Mouse (Mus musculus) layer of hippocampus, postnatal 10 days (tissue): ENCODE measurements around the gene Slc35g3. TPM values are rescaled to one million over a fixed set of nuclear protein-coding genes. Genes with fewer than 3 reads are reported as not detected.

Source experiments
- total RNA-seq, 2 experiments: library from RNA; stranded (reverse); gene quantifications; 2 replicates each; pipeline ENCODE4 v1.2.3; 2021

Slc35g3 gene
- total RNA-seq, 2 experiments from 2014 or later = 0.22 TPM; not detected in 1

Other genes starting within 250 kb of the Slc35g3 start
- gene Dnah2, start 212.9 kb downstream of the Slc35g3 start, total RNA-seq = 1 to 10 TPM; 8.0 to 8.6 TPM
- 100 to 1,000 TPM; 203 to 217 TPM for gene Efnb3, start 201.8 kb downstream of the Slc35g3 start, total RNA-seq
- gene Wrap53, start 181.7 kb downstream of the Slc35g3 start, total RNA-seq = 10 to 100 TPM in 1 of 2 experiments, 1 to 10 TPM in 1; 7.7 to 10.6 TPM
- 10 to 100 TPM; 31.4 to 31.8 TPM for gene Trp53, start 181.6 kb downstream of the Slc35g3 start, total RNA-seq
- 100 to 1,000 TPM; 456 to 463 TPM for gene Atp1b2, start 156.0 kb downstream of the Slc35g3 start, total RNA-seq
- not detected for gene Shbg, start 144.1 kb downstream of the Slc35g3 start, total RNA-seq
- 10 to 100 TPM; 15.0 to 17.1 TPM for gene Sat2, start 139.9 kb downstream of the Slc35g3 start, total RNA-seq
- gene Fxr2, start 129.0 kb downstream of the Slc35g3 start, total RNA-seq = 100 to 1,000 TPM in 1 of 2 experiments, 10 to 100 TPM in 1; 99.2 to 103 TPM
- gene Sox15, start 106.7 kb downstream of the Slc35g3 start, total RNA-seq = not detected
- gene Mpdu1, start 99.3 kb downstream of the Slc35g3 start, total RNA-seq = 10 to 100 TPM; 85.9 to 89.9 TPM
- gene Cd68, start 95.8 kb downstream of the Slc35g3 start, total RNA-seq = 10 to 100 TPM in 1 of 2 experiments, 1 to 10 TPM in 1; 8.4 to 11.5 TPM
- gene Eif4a1, start 89.5 kb downstream of the Slc35g3 start, total RNA-seq = 100 to 1,000 TPM; 492 to 501 TPM
- gene Senp3, start 79.9 kb downstream of the Slc35g3 start, total RNA-seq = 10 to 100 TPM; 88.0 to 98.7 TPM
- 1 to 10 TPM; 1.1 to 1.2 TPM for gene Tnfsf13, start 76.2 kb downstream of the Slc35g3 start, total RNA-seq
- 1 to 10 TPM; 6.7 to 8.3 TPM for gene Tnfsf12, start 66.1 kb downstream of the Slc35g3 start, total RNA-seq
- under 1 TPM; 0.69 to 0.76 TPM for gene Tnfsfm13, start 65.9 kb downstream of the Slc35g3 start, total RNA-seq
- gene Polr2a, start 3.3 kb downstream of the Slc35g3 start, total RNA-seq = 10 to 100 TPM; 55.6 to 59.4 TPM
- 10 to 100 TPM; 69.7 to 72.8 TPM for gene Zbtb4, start 3.9 kb upstream of the Slc35g3 start, total RNA-seq
- 1 to 10 TPM; 1.1 to 1.6 TPM for gene Chrnb1, start 34.0 kb upstream of the Slc35g3 start, total RNA-seq
- gene Fgf11, start 39.9 kb upstream of the Slc35g3 start, total RNA-seq = 10 to 100 TPM; 26.8 to 26.9 TPM
- gene Tmem102, start 43.7 kb upstream of the Slc35g3 start, total RNA-seq = not detected
- not detected for gene Gm39566, start 53.3 kb upstream of the Slc35g3 start, total RNA-seq
- not detected for gene Spem2, start 56.5 kb upstream of the Slc35g3 start, total RNA-seq
- under 1 TPM; 0.34 to 0.54 TPM for gene Spem1, start 60.2 kb upstream of the Slc35g3 start, total RNA-seq
- gene Nlgn2, start 75.8 kb upstream of the Slc35g3 start, total RNA-seq = 100 to 1,000 TPM; 227 to 245 TPM
- 100 to 1,000 TPM; 148 to 153 TPM for gene Tmem256, start 76.5 kb upstream of the Slc35g3 start, total RNA-seq
- 10 to 100 TPM; 31.2 to 37.7 TPM for gene Plscr3, start 84.4 kb upstream of the Slc35g3 start, total RNA-seq
- under 1 TPM in 1 of 2 experiments, not detected in 1; 0.25 TPM for gene Tnk1, start 96.8 kb upstream of the Slc35g3 start, total RNA-seq
- gene Tmem95, start 116.0 kb upstream of the Slc35g3 start, total RNA-seq = not detected
- under 1 TPM; 0.85 TPM for gene Kctd11, start 119.4 kb upstream of the Slc35g3 start, total RNA-seq
- under 1 TPM; 0.16 to 0.21 TPM for gene Acap1, start 133.6 kb upstream of the Slc35g3 start, total RNA-seq
- gene 2810408A11Rik, start 139.0 kb upstream of the Slc35g3 start, total RNA-seq = 1 to 10 TPM; 2.4 to 2.5 TPM
- gene Neurl4, start 139.1 kb upstream of the Slc35g3 start, total RNA-seq = 100 to 1,000 TPM; 127 to 146 TPM
- 10 to 100 TPM; 27.8 to 30.2 TPM for gene Gps2, start 151.9 kb upstream of the Slc35g3 start, total RNA-seq
- 100 to 1,000 TPM; 479 to 501 TPM for gene Eif5a, start 160.0 kb upstream of the Slc35g3 start, total RNA-seq
- 1 to 10 TPM; 9.2 to 9.5 TPM for gene Ybx2, start 173.8 kb upstream of the Slc35g3 start, total RNA-seq
- 1 to 10 TPM; 1.7 to 2.0 TPM for gene Slc2a4, start 186.2 kb upstream of the Slc35g3 start, total RNA-seq
- not detected for gene Cldn7, start 202.8 kb upstream of the Slc35g3 start, total RNA-seq
- 100 to 1,000 TPM; 101 to 105 TPM for gene Ctdnep1, start 219.2 kb upstream of the Slc35g3 start, total RNA-seq
- 10 to 100 TPM; 98.0 to 99.5 TPM for gene Elp5, start 220.5 kb upstream of the Slc35g3 start, total RNA-seq
- gene Gabarap, start 229.2 kb upstream of the Slc35g3 start, total RNA-seq = 100 to 1,000 TPM; 256 to 267 TPM
- 10 to 100 TPM; 40.1 to 43.7 TPM for gene Phf23, start 233.8 kb upstream of the Slc35g3 start, total RNA-seq
- gene Dvl2, start 238.6 kb upstream of the Slc35g3 start, total RNA-seq = 10 to 100 TPM; 26.1 to 38.9 TPM